Mouse (Mus musculus) retina, embryonic 14.5 days (tissue): Measurements from ENCODE around the gene Sirpa.
A peak's percentile ranks its signal among the peaks of the same experiment; 100 is the strongest.

ENCODE experiments used
- DNase-seq: peaks from one replicate; pipeline ENCODE4 v3.0.0-alpha.2; 2015; ENCODE audit warnings: low spot score

The Sirpa gene

DNA sequence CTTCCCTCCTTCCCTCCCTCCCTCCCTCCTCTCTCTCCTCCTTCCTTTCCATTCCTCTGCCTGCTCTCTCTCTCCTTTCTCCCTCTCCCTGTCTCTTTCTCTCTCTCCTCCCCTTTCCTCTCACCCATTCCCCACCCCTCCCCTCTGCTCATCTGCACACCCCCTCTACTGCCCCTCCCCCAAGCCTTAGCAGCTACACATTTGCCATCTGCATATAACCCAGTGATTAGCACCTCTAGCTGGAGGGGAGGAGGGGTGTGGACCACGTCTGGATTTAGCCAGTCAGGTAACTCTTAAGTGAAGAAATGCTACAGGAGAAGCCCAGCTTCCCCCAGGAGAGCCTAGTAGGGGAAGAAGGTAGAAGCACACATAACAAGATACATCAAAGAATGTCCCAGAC lies 7.7 kb upstream of the Sirpa start:
- no peak for DNase-seq

DNA sequence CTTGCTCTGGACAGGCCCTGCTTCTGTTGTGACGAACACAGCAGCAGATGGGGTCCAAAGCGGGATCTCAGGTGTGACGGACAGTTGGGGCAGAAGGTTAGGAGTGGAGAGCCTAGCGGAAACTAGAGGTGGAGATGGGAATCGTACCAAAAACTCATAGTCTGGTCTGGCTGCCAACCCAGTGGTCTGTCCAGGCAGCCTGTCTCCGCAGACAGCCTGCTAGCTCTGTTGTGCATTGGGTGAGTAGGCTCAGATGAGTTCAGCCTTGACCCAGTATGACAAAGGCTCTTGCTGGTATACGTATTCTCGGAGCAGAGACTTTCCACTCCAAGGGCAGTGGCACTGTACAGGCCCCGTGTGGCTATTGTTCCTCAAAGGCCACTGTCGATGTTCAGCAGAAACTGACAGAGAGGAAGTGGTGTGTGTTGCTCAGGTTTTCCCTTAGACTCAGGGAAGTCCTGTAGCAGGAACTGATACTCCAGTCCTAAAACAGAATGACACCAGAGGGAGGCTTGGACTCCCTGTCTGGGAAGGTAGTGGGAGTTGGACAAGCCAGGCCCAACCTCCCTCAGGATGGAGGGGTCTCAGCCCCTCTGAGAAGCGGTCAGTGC lies 6.6 kb upstream of the Sirpa start:
- DNase-seq = no peak

DNA sequence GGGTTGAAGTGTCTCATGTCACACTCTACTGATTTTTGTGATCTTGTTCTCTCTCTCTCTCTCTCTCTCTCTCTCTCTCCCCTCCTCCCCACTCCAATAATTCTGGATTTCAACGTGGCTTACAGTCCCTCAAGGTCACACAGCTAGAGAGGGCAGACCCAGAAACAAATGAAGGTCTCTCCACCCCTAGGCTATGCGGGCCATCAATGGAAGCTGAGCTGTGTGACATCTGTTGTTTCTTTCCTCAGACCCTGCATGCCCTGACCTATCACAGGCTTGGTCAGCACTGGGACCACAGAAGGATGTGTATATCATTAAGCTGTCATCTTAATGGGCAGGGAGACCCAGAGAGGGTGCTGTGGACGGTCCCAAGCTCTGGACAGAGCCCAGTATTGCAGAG lies 5.4 kb upstream of the Sirpa start:
- DNase-seq = no peak

DNA sequence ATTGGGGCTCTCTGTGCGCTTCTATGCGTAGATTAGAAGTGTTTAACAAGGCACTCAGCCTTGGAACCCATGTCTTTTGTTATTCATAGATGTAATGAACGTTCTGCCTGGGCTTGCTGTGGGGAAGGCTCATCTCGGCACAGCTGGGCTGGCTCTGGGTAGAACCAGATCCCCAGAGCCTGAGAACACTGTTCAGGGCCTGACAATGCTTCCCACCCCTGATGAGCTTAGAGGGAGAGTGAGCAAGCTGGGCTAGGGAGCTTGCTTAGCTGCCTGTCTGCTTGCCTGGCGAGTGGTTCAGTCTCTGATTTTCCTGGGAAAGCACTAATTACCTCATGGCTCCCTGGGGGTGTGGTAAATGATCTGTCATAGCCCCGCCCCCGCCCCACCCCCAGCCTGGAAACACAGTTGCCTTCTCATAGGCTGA lies 4.8 kb upstream of the Sirpa start:
- no peak for DNase-seq

DNA sequence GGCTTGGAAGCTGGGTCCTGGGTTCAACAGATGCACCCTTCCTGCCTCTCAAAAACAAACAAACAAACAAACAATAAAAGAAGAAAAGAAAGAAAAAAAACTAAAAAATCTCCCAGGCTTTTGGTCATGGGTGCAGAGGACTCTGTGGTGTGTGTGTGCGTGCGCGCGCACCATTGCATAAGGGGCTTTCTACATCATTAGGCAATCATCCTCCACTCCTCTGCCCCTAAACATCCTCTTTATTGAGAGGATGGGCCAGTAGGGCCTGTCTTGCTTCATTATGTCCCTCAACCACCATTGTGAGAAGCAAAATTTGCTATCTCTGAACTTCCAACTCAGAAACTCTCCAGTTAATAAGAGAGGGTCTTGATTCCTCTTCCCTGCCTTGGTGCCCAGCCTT lies 738 bp upstream of the Sirpa start:
- DNase-seq = peak; percentile 48

DNA sequence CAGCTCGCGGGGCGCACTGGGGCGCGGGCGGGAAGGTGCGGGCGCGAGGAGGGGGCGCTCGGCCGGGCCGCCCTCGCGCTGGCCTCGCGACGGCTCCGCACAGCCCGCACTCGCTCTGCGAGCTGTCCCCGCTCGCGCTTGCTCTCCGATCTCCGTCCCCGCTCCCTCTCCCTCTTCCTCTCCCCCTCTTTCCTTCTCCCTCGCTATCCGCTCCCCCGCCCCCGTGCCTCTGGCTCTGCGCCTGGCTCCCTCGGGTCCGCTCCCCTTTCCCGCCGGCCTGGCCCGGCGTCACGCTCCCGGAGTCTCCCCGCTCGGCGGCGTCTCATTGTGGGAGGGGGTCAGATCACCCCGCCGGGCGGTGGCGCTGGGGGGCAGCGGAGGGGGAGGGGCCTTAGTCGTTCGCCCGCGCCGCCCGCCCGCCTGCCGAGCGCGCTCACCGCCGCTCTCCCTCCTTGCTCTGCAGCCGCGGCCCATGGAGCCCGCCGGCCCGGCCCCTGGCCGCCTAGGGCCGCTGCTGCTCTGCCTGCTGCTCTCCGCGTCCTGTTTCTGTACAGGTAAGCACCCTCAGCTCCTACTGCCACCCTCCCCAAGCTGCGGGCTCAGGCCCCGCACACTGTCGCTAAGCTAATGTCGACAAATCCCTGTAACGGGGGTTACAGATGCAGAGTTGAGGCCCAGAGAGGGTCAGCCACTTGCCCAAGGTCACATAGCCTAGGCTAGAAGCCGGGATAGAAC lies 673 bp downstream of the Sirpa start:
- DNase-seq = peak; percentile 76

DNA sequence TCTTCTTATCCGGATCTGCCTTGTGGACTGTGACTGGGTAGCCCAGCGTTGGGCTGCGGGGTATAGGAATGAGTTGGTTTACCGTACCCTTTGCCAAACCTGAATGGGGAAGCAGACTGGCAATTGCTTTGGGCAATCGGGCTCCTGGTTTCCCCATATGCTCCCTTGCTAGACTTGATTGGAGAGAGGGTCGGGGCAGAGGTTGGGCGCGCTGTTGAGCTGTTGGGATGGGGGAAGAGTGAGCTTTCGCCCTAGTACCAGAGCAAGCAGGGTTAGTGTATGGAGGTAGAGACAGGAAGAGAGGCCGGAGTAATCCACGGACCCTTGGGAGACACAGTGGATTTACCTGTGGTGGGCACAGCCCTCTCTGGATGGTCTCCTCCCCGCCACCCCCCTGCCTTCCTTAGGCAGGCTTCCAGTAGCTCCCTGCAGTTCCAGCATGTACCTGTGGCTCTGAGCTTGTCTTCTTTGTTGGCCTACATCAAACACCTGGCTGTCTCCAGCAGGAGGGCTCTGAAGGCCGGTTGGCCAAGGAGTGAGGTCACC lies 1.3 kb downstream of the Sirpa start:
- DNase-seq = no peak

DNA sequence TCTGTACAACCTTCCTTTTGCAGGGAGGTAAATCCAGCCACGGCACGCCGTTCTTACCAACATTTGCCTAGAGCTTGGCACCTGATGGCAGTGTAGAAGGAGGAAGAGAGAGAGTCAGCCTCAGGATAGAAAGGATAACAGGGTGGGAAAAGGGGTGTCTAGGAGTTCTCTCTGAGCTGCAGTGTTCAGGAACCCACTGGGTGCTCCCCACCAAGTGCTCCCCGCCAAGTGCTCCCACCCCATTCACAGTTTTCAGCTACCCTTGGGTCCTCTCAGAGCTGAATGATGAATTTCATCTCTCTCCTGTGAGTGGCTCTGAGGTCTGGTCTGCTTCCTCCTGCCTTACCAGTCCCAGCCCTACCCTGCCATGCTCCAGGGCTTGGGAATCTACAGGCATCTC lies 1.9 kb downstream of the Sirpa start:
- DNase-seq = no peak

DNA sequence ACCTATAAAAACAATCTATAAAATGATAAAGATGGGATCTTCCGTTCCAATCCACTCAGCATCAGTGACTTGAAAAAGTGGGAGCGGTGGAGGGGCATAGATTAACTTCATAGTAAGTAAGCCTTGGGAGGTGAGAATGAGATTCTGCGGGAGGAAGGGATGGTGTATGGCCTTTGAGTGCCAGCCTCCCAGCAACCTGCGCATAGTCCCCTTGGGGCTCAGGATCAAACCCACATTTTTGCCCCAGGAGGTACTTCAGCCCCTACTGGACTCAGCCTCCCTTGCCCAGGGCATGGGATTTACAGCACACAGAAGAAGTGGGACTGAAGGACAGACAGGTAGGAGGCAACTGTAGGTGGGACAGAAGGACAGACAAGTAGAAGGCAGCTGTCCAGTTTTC lies 2.6 kb downstream of the Sirpa start:
- DNase-seq = no peak

DNA sequence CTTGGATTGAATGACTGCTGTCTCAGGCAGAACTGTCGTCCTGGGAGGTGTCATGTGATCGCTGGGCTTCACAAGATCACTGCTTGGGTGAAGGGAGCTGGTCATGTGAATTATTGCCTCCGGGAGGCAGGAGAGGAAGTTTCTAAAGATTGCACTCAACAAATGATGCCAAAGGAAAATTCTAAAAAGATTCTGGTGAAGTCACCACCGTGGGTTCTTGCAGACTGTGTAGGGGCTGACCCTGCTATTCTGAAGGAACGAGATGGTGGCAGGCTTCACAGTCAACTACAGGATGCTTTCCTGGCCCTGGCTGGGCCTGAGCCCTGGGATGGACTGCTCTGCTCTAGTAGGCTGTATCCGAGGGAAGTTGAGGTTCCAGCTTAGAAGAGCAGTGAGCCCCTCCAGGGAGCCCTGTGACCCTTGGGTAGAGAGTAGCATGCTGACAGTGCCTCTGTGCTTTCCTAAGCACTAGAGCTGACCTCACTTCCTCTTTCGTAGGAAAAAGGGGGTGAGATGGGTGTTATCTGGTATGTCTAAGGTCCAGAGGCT lies 3.1 kb downstream of the Sirpa start:
- DNase-seq = no peak

DNA sequence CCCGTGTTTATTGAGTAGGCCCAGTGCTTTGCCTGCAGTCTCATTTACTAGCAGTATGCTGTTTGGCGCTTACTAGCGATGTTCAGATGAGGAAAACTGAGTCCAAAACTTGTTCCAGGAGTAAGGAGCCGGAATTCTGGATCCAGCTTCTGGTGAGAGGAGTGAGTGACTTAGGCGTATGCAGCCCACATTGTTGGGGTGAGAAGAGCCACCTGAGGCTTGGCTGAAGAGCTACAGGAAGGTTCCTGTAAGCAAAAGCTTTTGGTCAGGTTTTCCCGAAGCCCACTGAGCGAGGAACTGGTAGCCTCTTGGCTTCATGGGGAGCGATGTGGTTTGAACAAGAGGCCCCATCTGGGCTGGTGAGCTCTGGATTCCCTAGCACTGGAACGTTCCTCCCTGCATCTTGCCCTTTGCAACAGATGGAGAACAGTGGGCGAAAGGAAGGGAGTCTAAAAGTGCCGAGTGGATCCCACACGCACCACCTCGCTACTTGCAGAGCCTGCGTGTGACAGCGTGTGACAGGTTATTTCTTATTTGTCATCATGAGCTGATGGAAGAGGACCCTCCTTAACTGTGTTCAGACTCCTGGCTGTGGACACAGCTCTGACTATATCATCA lies 4.0 kb downstream of the Sirpa start:
- DNase-seq = no peak

DNA sequence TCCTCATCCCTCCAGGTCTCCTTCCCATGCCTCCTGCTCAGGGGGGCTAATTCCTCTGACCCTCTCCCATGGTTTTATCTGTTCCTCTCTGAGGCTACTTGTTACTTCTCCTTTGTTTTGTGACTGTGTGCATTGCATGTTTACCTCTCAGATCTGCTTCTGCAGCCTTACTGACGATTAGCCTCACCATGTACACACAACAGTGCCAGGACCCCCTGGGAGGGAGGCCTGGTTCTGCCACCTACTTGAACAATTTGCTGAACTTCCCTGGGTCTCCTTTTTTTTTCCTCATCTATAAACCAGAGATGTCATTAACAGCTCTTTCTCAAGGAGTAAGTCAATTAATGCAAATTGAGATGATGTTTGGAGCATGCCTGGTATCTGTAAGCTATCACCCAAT lies 4.9 kb downstream of the Sirpa start:
- no peak for DNase-seq

DNA sequence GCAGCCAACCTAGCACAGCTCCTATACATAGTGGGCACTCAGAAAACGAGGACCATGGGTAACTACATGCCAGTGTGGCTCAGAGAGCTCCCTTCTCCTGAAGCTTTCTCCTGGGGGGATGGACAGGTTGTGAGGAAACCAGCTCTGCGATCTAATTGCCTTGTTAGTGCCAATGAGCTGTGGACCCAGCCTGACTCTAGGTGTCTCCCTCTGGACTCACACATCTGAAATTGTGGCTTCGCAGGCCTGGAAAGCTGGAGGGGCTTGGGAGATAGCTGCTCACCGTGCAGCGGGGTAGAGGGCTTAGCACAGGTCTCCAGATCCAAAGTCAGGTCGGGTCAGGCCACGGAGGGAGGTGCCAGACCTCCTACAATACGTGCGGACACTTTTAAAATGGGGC lies 5.5 kb downstream of the Sirpa start:
- DNase-seq = no peak

DNA sequence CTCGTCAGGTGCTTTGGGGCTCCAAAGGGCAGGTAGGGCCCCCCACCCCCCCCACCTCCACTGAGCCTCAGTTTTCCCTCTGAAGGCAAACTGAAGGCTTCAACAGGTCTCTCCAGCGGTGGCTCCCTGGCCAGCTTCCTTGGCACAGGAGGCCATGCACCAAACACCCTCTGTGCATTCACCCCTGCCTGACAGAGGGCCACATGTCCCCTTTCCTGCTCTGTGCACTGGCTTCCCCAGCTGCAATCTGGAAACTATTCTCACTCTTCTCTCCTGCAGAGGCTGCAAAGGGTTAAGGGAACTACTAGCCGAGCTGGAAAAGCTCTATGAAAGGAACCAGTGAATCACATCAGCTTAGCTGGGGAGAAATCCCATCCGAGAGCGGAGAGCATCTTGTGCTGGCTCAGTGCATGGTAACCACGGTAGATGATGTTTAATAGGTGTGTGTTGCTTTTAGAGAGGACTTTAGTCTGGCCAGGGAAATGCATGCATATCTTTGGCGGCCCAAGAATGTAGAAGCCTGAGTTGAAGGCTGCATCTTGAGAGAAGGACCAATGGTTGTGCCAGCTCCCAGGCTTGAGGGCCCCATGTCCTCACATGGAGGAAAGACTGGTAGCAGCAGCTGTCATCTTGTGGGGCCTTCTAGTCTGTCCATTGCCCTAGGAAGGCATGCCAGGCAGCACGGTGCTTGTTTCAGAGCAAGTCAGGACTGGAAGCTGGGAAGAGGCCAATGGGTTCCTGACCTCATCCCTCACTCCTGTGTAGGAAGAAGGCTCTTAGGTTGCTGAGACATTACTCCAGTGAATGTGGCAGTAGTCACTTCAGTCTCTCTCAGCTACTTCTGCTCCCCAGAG lies 6.8 kb downstream of the Sirpa start:
- DNase-seq = no peak

DNA sequence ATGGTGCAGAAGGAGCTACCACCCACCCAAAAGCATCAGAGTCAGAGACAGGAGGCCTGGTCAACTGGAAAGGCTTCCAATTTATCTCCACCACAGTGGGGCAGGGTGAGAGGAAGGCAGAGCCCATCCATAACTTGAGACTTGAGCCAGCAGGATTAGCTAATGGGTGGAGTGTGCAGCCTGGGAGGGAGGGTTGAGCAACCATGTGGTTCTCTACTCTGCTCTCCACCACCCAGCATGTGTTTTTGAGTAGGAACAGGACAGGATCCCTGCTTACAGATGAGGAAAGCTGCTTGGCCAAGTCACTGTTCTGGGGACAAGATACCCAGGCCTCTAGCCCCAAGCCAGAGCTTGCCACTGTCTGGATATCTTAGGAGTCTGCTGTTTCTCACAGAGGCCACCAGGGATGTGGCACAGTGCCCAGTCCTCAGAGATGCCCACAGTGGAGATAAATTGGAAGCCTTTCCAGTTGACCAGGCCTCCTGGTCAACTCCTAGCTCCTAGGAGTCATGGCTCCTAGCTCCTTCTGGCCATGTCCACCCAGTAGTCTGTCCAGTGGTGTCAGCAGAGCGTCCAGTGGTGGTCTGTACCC lies 8.5 kb downstream of the Sirpa start:
- DNase-seq = no peak

DNA sequence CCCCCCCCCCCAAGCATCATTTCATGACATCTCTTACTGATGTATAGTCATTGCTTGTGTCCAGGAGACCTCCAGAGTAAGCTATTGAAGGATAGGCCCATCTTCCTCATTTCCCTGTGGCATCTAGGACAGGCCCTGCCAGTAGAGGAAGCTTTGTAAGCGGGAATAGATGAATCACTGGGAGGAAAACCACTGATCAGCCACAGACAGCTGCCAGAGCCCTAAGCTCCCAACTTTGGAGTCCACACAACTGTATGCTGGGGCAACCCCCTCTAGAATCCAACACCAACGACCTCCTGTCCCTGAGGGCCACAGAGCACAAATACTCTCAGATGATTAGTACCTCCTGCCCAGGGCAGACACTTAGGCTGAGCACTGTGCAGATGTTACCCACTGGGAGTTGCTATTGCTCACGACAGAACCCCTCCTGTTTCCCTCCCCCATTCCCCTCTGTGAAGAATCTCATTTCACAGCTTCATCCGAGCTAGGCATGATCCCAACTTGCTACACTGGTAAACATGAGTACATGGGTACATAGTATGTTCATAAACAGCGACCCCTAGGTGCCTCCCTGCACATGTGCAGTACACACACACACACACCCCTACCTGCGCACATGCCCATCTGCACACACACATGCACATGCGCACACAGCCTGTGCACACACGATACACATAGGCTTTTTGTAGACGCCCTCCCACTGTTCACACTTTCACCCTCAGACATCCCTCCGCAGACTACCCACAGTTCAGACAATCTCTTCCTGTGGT lies 9.4 kb downstream of the Sirpa start:
- DNase-seq = no peak

DNA sequence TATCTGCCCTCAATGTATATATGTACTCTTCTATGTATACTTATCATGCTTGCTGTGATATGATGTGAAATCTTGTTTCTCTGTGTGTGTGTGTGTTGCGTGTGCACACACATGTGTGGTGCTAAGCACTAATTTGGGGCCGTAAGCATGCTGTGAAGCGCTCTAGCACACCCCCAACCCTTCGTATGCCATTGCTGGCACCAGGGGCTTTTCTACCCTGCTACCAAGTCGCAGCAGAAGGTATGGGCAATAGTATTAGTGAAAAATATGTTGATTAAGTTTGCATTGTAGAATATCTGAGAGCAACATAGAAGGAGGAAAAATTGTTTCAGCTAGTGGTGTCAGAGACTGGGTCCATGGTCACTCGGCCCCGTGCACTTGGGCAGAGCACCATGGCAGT lies 10.2 kb downstream of the Sirpa start:
- DNase-seq = no peak

DNA sequence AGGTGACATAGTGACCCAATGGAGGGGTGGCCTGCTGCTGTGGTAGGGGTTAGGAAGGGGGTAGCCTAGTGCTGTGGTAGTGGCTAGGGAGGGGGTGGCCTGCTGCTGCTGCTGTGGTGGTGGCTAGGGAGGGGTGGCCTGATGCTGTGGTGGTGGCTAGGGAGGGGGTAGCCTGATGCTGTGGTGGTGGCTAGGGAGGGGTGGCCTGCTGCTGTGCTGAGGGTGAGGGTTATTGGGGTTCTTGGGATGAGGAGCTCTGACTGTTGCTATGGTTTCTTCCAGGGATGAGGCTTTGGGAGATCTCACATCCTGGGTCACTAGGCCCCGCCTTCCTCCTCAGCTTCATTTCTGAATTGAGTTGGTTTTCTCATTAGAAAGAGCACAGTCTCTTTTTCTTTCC lies 10.9 kb downstream of the Sirpa start:
- no peak for DNase-seq

DNA sequence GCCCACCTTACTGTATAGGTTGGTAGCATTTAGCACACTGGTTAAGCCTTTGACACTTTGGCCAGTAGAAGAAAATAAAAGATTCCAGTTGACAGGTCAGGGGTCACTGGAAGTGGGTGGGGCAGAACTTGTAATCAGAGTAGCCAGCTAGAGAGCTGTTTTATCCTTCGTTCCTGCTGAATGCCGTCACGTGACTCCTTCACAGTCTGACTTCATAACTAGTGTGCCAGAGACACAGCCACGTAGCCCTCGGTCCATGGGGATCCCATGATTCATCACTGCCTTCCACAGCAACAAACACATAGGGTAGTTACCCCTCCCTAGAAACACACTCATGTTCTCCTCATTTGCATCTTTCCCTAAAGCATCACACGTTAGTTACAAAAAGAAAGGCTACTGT lies 11.4 kb downstream of the Sirpa start:
- DNase-seq = no peak

DNA sequence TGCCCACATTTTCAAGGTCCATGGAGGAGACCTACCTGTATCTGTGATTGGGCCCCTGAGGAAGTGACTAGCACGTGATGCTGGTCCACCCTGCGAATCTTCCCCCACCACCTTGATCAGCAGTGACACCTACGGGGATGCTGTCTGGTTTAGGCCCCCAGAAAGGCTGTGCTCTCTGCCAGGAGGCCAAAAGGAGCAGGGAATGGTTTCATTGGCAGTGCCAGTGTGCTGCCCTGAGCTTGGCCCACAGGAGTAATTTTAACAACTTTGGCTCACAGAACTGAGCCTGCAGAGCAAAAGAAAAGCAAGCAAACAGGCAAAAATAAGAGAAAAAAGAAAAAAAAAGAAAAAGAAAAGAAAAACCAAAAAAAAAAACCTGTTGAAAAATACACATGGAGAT lies 13.2 kb downstream of the Sirpa start:
- no peak for DNase-seq

DNA sequence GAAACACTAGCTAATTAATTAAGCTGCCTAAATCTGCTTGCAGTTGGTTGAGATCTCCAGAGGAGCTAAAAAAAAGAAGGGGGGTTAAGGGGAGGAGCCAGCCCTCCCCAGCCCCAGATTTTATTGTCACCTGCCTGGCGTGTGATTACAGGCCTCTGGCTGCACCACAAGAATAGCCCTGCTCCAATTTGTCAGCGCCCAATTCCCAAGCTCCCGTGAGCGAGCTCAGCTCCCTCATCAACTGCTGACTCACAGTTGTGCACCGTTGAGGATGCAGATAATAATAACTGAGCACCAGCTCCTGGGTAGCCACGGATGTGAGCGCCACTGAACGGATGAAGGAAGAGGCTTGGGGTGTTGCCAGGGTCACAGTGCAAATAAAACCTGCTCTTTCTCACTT lies 13.6 kb downstream of the Sirpa start:
- no peak for DNase-seq
